Mouse (Mus musculus): Measurements from ENCODE around the gene Fnip2.

GRCm38 (mm10) chr3:79527521-79527920, 40.1 kb downstream of the Fnip2 start:
- TF ChIP-seq POLR2A (IDR thresholded peaks at IDR 0.05; ENCODE audit: insufficient read length, low read depth) = no peak
- no peak for TF ChIP-seq POLR2AphosphoS2 (IDR thresholded peaks at IDR 0.05; ENCODE audit: insufficient read length, low read depth)
- no peak for TF ChIP-seq USF1 (IDR thresholded peaks at IDR 0.05; ENCODE audit: low read depth)
- TF ChIP-seq CEBPB (IDR thresholded peaks at IDR 0.05; ENCODE audit: insufficient read depth, poor library complexity, severe bottlenecking) = no peak

Data from myocyte (in vitro differentiated cells).